Mouse (Mus musculus) cortical plate, adult 2 months (tissue): Measurements from ENCODE around the gene Sirt2. TPM values are rescaled to one million over a fixed set of nuclear protein-coding genes. Genes with fewer than 3 reads are reported as not detected.

ENCODE experiments used
- H3K27ac ChIP-seq: fragments of 200-500 bp; 2 replicates; pipeline ENCODE4 v1.5.1; 2012; ENCODE audit warnings: low read length, control low read depth, inconsistent platforms; ENCODE audit not compliant: insufficient read depth
- H3K4me1 ChIP-seq: fragments of 200-500 bp; 2 replicates; pipeline ENCODE4 v1.6.1; 2011; ENCODE audit warnings: low read length; ENCODE audit not compliant: control insufficient read depth, insufficient read depth
- H3K4me3 ChIP-seq: fragments of 200-500 bp; 2 replicates; pipeline ENCODE4 v1.5.1; 2011; ENCODE audit warnings: mild to moderate bottlenecking, low read length, control low read depth; ENCODE audit not compliant: insufficient read depth
- CTCF ChIP-seq: fragments of 200-500 bp; IDR thresholded peaks from 2 replicates; pipeline ENCODE4 v1.5.1; 2011; ENCODE audit warnings: mild to moderate bottlenecking, control low read depth, low read length; ENCODE audit not compliant: insufficient read depth; ENCODE audit errors: extremely low read depth
- POLR2A ChIP-seq: fragments of 200-500 bp; IDR thresholded peaks from 2 replicates; pipeline ENCODE4 v1.6.1; 2011; ENCODE audit warnings: mild to moderate bottlenecking, low read length, control low read depth; ENCODE audit not compliant: insufficient read depth; ENCODE audit errors: extremely low read depth
- polyA plus RNA-seq: library from polyadenylated mRNA; depleted of rRNA; stranded (reverse); fragments of >200 nt; gene quantifications from 2 replicates; pipeline ENCODE4 v1.2.3, GENCODE M21; 2012; rRNA removed

Sirt2 gene
- polyA plus RNA-seq = 267 and 291 TPM in 2 replicates

GRCm38 (mm10) chr7:28766173-28766879 lies at the start of gene Sirt2:
Sirt2 (plus strand) TSS chr7:28766735.
- peak within 1 kb of the TSS; percentile 76 for H3K27ac ChIP-seq
- H3K4me3 ChIP-seq = peak within 1 kb of the TSS; percentile 83
- peak; percentile 48; the same call in 1 of the 2 replicates for TF ChIP-seq POLR2A
- no peak for TF ChIP-seq CTCF
- H3K4me1 ChIP-seq = peaks cover 7% of the 10 kb centered on the region; the same call in 1 of the 2 replicates

DNA sequence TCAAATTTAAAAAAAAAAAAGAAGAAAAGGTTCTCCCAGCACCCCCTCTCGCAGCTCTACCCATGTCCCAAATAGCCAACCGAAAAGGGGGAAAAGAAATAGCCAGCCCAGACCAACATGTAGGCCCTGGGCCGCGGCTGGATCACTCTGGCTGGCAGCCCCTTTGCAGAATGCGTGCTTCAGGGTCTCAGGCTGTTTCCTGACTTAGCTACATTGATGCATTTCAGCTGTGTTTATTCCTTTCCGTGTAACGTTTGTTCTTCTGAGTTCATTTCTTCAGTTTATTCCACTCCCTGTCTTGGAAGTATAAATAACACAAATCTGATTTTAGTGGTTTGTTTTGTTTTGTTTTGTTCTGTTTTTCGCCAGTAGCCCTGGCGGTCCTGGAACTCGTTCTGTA lies 48.8 kb upstream of the Sirt2 start:
- no peaks in the 10 kb centered on the region; the same call in none of the 2 replicates for H3K4me1 ChIP-seq
- TF ChIP-seq CTCF = no peak
- TF ChIP-seq POLR2A = no peak
- H3K4me3 ChIP-seq = no peak overlapping the region
- no peak overlapping the region for H3K27ac ChIP-seq

- no peak for TF ChIP-seq CTCF
- no peak for TF ChIP-seq POLR2A
- H3K4me3 ChIP-seq = no peak overlapping the region
- no peak overlapping the region for H3K27ac ChIP-seq
- H3K4me1 ChIP-seq = no peaks in the 10 kb centered on the region; the same call in none of the 2 replicates
Measured at GRCm38 (mm10) chr7:28719159-28719558, 47.4 kb upstream of the Sirt2 start.

GRCm38 (mm10) chr7:28719650-28720049 lies 46.9 kb upstream of the Sirt2 start:
- no peak for TF ChIP-seq POLR2A
- no peak for TF ChIP-seq CTCF
- Histone ChIP-seq H3K4me3 (no peak overlapping the region), H3K27ac (no peak overlapping the region), H3K4me1 (no peaks in the 10 kb centered on the region)

GRCm38 (mm10) chr7:28720753-28721537 lies 45.6 kb upstream of the Sirt2 start:
- Histone ChIP-seq H3K4me3 (no peak overlapping the region), H3K27ac (no peak overlapping the region), H3K4me1 (no peaks in the 10 kb centered on the region)
- TF ChIP-seq POLR2A (no peak), CTCF (no peak)

DNA sequence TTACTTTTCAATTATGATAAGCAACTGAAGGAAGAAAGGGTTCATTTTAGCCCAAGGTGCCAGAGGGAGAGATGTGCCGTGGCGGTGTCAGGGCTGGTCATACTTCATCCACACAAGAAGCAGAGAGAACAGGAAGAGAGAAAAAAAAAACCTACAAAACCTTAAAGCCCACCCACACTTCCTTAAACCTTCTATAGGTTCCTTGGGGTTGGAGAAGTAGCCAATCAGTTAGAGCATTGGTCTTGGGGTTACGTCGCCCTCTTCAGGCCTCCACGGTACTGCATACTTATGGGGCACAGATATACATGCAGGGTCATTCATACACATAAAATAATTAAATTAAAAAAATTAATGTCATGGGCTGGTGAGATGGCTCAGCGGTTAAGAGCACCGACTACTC lies 44.5 kb upstream of the Sirt2 start:
- Histone ChIP-seq H3K27ac (no peak overlapping the region), H3K4me1 (no peaks in the 10 kb centered on the region), H3K4me3 (no peak overlapping the region)
- 0 out of 2 replicates have a peak, but pooled peaks have one; percentile 5 for TF ChIP-seq CTCF
- TF ChIP-seq POLR2A = no peak

DNA sequence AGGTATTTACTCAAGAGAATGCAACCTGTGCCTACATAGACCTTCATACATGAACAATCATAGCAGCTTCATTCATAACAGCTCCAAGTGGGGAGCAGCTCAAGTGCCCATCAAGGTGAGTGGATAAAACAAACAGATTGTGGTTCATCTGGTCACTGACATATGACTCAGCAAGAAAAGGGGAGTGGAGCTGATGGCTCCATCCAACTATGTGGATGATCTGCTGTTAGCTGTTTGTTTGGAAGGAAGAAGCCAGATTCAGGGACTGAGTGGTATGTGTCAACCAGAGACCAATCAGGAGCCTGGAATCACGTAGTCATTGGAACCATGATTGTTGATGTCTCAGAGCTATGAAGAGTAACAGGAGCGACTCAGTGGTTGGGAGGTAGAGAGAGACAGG lies 41.9 kb upstream of the Sirt2 start:
- Histone ChIP-seq H3K4me1 (peaks cover 5% of the 10 kb centered on the region; the same call in 1 of the 2 replicates), H3K4me3 (no peak overlapping the region), H3K27ac (no peak overlapping the region)
- TF ChIP-seq POLR2A = no peak
- TF ChIP-seq CTCF = no peak

- H3K27ac ChIP-seq = no peak overlapping the region
- TF ChIP-seq CTCF = peak; percentile 81
- peak; percentile 17; the same call in 1 of the 2 replicates for TF ChIP-seq POLR2A
- no peak overlapping the region for H3K4me3 ChIP-seq
- H3K4me1 ChIP-seq = peaks cover 5% of the 10 kb centered on the region; the same call in 1 of the 2 replicates
Measured at GRCm38 (mm10) chr7:28726600-28726999, 39.9 kb upstream of the Sirt2 start.

- TF ChIP-seq CTCF = peak; percentile 33; the same call in 1 of the 2 replicates
- TF ChIP-seq POLR2A = no peak
- H3K27ac ChIP-seq = peak overlapping the region; percentile 27; the same call in 1 of the 2 replicates
- no peak overlapping the region for H3K4me3 ChIP-seq
- peaks cover 5% of the 10 kb centered on the region; the same call in 1 of the 2 replicates for H3K4me1 ChIP-seq
Measured at GRCm38 (mm10) chr7:28727649-28728340, 38.7 kb upstream of the Sirt2 start.
